Mouse (Mus musculus): ENCODE data around the gene Ces1g. TPM values are rescaled to one million over a fixed set of nuclear protein-coding genes. Genes with fewer than 3 reads are reported as not detected.

The Ces1g gene
- polyA plus RNA-seq, 1 experiment from 2014 or later, result not detected

- Histone ChIP-seq H3K4me3 (ENCODE audit: low read length) (no peak overlapping the region), H3K27ac (ENCODE audit: low read length) (no peak overlapping the region), H3K4me2 (replicated peaks; ENCODE audit: low read depth, low read length) (no peak overlapping the region), H3K9ac (replicated peaks; ENCODE audit: low read length) (no peak overlapping the region), H3K36me3 (ENCODE audit: insufficient read depth, low read length) (no peaks in the 10 kb centered on the region), H3K9me3 (ENCODE audit: low read length) (no peaks in the 10 kb centered on the region), H3K27me3 (ENCODE audit: insufficient read depth, low read length) (no peaks in the 10 kb centered on the region), H3K4me1 (ENCODE audit: insufficient read depth, low read length) (no peaks in the 10 kb centered on the region)
- 78% methylated on average over 2 of the region's 2 CpGs for WGBS
- no peak for ATAC-seq (ENCODE audit: low FRiP score, low TSS enrichment)
Measured at GRCm38 (mm10) chr8:93283896-93284295, 53.2 kb downstream of the Ces1g start.

GRCm38 (mm10) chr8:93282349-93282748 is 54.8 kb downstream of the Ces1g start:
- Histone ChIP-seq H3K9me3 (ENCODE audit: low read length) (no peaks in the 10 kb centered on the region), H3K4me3 (ENCODE audit: low read length) (no peak overlapping the region), H3K27me3 (ENCODE audit: insufficient read depth, low read length) (no peaks in the 10 kb centered on the region), H3K4me2 (replicated peaks; ENCODE audit: low read depth, low read length) (no peak overlapping the region), H3K9ac (replicated peaks; ENCODE audit: low read length) (no peak overlapping the region), H3K4me1 (ENCODE audit: insufficient read depth, low read length) (no peaks in the 10 kb centered on the region), H3K36me3 (ENCODE audit: insufficient read depth, low read length) (no peaks in the 10 kb centered on the region), H3K27ac (ENCODE audit: low read length) (no peak overlapping the region)
- 52% methylated on average over 3 of the region's 3 CpGs for WGBS
- ATAC-seq (ENCODE audit: low FRiP score, low TSS enrichment), result no peak

GRCm38 (mm10) chr8:93279556-93279955 is 57.6 kb downstream of the Ces1g start, which contains the start of gene Ces1f:
Ces1f (minus strand) TSS chr8:93279747.
- H3K4me3 ChIP-seq (ENCODE audit: low read length), result no peak within 1 kb of the TSS
- WGBS, result 96% methylated on average over 1 of the region's 1 CpGs
- no peak within 1 kb of the TSS for H3K27ac ChIP-seq (ENCODE audit: low read length)
- no peaks in the 10 kb centered on the region for H3K4me1 ChIP-seq (ENCODE audit: insufficient read depth, low read length)
- H3K4me2 ChIP-seq (replicated peaks; ENCODE audit: low read depth, low read length), result no peak within 1 kb of the TSS
- no peaks in the 10 kb centered on the region for H3K9me3 ChIP-seq (ENCODE audit: low read length)
- no peak within 1 kb of the TSS for H3K9ac ChIP-seq (replicated peaks; ENCODE audit: low read length)
- no peak for ATAC-seq (ENCODE audit: low FRiP score, low TSS enrichment)
- no peaks in the 10 kb centered on the region for H3K36me3 ChIP-seq (ENCODE audit: insufficient read depth, low read length)
- H3K27me3 ChIP-seq (ENCODE audit: insufficient read depth, low read length), result no peaks in the 10 kb centered on the region

GRCm38 (mm10) chr8:93278176-93278805 is 58.8 kb downstream of the Ces1g start:
- Histone ChIP-seq H3K4me1 (ENCODE audit: insufficient read depth, low read length) (no peaks in the 10 kb centered on the region), H3K9me3 (ENCODE audit: low read length) (no peaks in the 10 kb centered on the region), H3K4me2 (replicated peaks; ENCODE audit: low read depth, low read length) (no peak overlapping the region), H3K27ac (ENCODE audit: low read length) (no peak overlapping the region), H3K27me3 (ENCODE audit: insufficient read depth, low read length) (no peaks in the 10 kb centered on the region), H3K4me3 (ENCODE audit: low read length) (no peak overlapping the region), H3K36me3 (ENCODE audit: insufficient read depth, low read length) (no peaks in the 10 kb centered on the region), H3K9ac (replicated peaks; ENCODE audit: low read length) (no peak overlapping the region)
- no peak for ATAC-seq (ENCODE audit: low FRiP score, low TSS enrichment)
- 82% methylated on average over 4 of the region's 4 CpGs for WGBS

- Histone ChIP-seq H3K36me3 (ENCODE audit: insufficient read depth, low read length) (no peaks in the 10 kb centered on the region), H3K9me3 (ENCODE audit: low read length) (no peaks in the 10 kb centered on the region), H3K27me3 (ENCODE audit: insufficient read depth, low read length) (no peaks in the 10 kb centered on the region), H3K4me3 (ENCODE audit: low read length) (no peak overlapping the region), H3K4me2 (replicated peaks; ENCODE audit: low read depth, low read length) (no peak overlapping the region), H3K4me1 (ENCODE audit: insufficient read depth, low read length) (no peaks in the 10 kb centered on the region), H3K9ac (replicated peaks; ENCODE audit: low read length) (no peak overlapping the region), H3K27ac (ENCODE audit: low read length) (no peak overlapping the region)
- ATAC-seq (ENCODE audit: low FRiP score, low TSS enrichment), result no peak
- WGBS, result 54% methylated on average over 4 of the region's 4 CpGs
Measured at GRCm38 (mm10) chr8:93274609-93275008, 62.5 kb downstream of the Ces1g start.

GRCm38 (mm10) chr8:93273321-93273720 is 63.8 kb downstream of the Ces1g start:
- 85% methylated on average over 3 of the region's 3 CpGs for WGBS
- Histone ChIP-seq H3K27me3 (ENCODE audit: insufficient read depth, low read length) (no peaks in the 10 kb centered on the region), H3K4me3 (ENCODE audit: low read length) (no peak overlapping the region), H3K4me1 (ENCODE audit: insufficient read depth, low read length) (no peaks in the 10 kb centered on the region), H3K9me3 (ENCODE audit: low read length) (no peaks in the 10 kb centered on the region), H3K36me3 (ENCODE audit: insufficient read depth, low read length) (no peaks in the 10 kb centered on the region), H3K9ac (replicated peaks; ENCODE audit: low read length) (no peak overlapping the region), H3K4me2 (replicated peaks; ENCODE audit: low read depth, low read length) (no peak overlapping the region), H3K27ac (ENCODE audit: low read length) (no peak overlapping the region)
- ATAC-seq (ENCODE audit: low FRiP score, low TSS enrichment), result no peak

GRCm38 (mm10) chr8:93272686-93273085 is 64.4 kb downstream of the Ces1g start:
- Histone ChIP-seq H3K27ac (ENCODE audit: low read length) (no peak overlapping the region), H3K36me3 (ENCODE audit: insufficient read depth, low read length) (no peaks in the 10 kb centered on the region), H3K9ac (replicated peaks; ENCODE audit: low read length) (no peak overlapping the region), H3K4me3 (ENCODE audit: low read length) (no peak overlapping the region), H3K27me3 (ENCODE audit: insufficient read depth, low read length) (no peaks in the 10 kb centered on the region), H3K4me1 (ENCODE audit: insufficient read depth, low read length) (no peaks in the 10 kb centered on the region), H3K4me2 (replicated peaks; ENCODE audit: low read depth, low read length) (no peak overlapping the region), H3K9me3 (ENCODE audit: low read length) (no peaks in the 10 kb centered on the region)
- no peak for ATAC-seq (ENCODE audit: low FRiP score, low TSS enrichment)
- WGBS, result 59% methylated on average over 4 of the region's 4 CpGs

- ATAC-seq (ENCODE audit: low FRiP score, low TSS enrichment), result no peak
- Histone ChIP-seq H3K9ac (replicated peaks; ENCODE audit: low read length) (no peak overlapping the region), H3K4me2 (replicated peaks; ENCODE audit: low read depth, low read length) (no peak overlapping the region), H3K27me3 (ENCODE audit: insufficient read depth, low read length) (no peaks in the 10 kb centered on the region), H3K36me3 (ENCODE audit: insufficient read depth, low read length) (no peaks in the 10 kb centered on the region), H3K4me1 (ENCODE audit: insufficient read depth, low read length) (no peaks in the 10 kb centered on the region), H3K9me3 (ENCODE audit: low read length) (no peaks in the 10 kb centered on the region), H3K4me3 (ENCODE audit: low read length) (no peak overlapping the region), H3K27ac (ENCODE audit: low read length) (no peak overlapping the region)
- 29% methylated on average over 2 of the region's 2 CpGs for WGBS
Measured at GRCm38 (mm10) chr8:93261436-93261835, 75.7 kb downstream of the Ces1g start.

GRCm38 (mm10) chr8:93252400-93252925 is 84.6 kb downstream of the Ces1g start:
- Histone ChIP-seq H3K9ac (replicated peaks; ENCODE audit: low read length) (no peak overlapping the region), H3K36me3 (ENCODE audit: insufficient read depth, low read length) (no peaks in the 10 kb centered on the region), H3K4me3 (ENCODE audit: low read length) (no peak overlapping the region), H3K4me1 (ENCODE audit: insufficient read depth, low read length) (no peaks in the 10 kb centered on the region), H3K9me3 (ENCODE audit: low read length) (no peaks in the 10 kb centered on the region), H3K27me3 (ENCODE audit: insufficient read depth, low read length) (no peaks in the 10 kb centered on the region), H3K27ac (ENCODE audit: low read length) (no peak overlapping the region), H3K4me2 (replicated peaks; ENCODE audit: low read depth, low read length) (no peak overlapping the region)
- no peak for ATAC-seq (ENCODE audit: low FRiP score, low TSS enrichment)
- 100% methylated on average over 1 of the region's 1 CpGs for WGBS
